Comparison of ENCODE assay signal across 21 mouse cellular contexts in genomic region chr12:34394342-34394741, GRCm38 (mm10).
DNase-seq lines count a peak whose midpoint lies in the region; ATAC-seq lines count a peak whose summit lies in the region.
"Had no signal": no experiment of that assay in that cellular context is flagged by ENCODE, and none has a peak within 500 bp of the region (broad histone marks: within the 10 kb centered on the region; RNA-seq: fewer than 3 reads in every experiment).

No protein-coding gene starts in this region.

- no peak overlapping the region for H3K4me3 ChIP-seq in heart, embryonic 12.5 days
- no peak overlapping the region for H3K4me3 ChIP-seq in midbrain, embryonic 15.5 days
- H3K4me3 ChIP-seq in midbrain, embryonic 10.5 days: no peak overlapping the region
- H3K4me3 ChIP-seq: embryonic facial prominence, embryonic 13.5 days; forebrain, embryonic 12.5 days; heart, adult 2 months; heart, embryonic 15.5 days; hindbrain, embryonic 10.5 days; intestine, embryonic 15.5 days had no signal

- H3K27me3 ChIP-seq in heart, embryonic 12.5 days (replicated peaks): 0 out of 2 replicates have a peak, but pooled peaks cover 2% of the 10 kb centered on the region
- H3K27me3 ChIP-seq in midbrain, embryonic 15.5 days (replicated peaks): no peaks in the 10 kb centered on the region
- H3K27me3 ChIP-seq in midbrain, embryonic 10.5 days (ENCODE audit: low read depth, poor library complexity, severe bottlenecking): no peaks in the 10 kb centered on the region
- H3K27me3 ChIP-seq: embryonic facial prominence, embryonic 13.5 days; forebrain, embryonic 12.5 days; heart, embryonic 15.5 days; intestine, embryonic 15.5 days had no signal

- no peak overlapping the region for H3K9ac ChIP-seq in heart, embryonic 12.5 days
- H3K9ac ChIP-seq in midbrain, embryonic 15.5 days: no peak overlapping the region
- H3K9ac ChIP-seq: embryonic facial prominence, embryonic 13.5 days; forebrain, embryonic 12.5 days; heart, embryonic 15.5 days; hindbrain, embryonic 14.5 days; intestine, embryonic 15.5 days had no signal

- ATAC-seq in heart, embryonic 12.5 days (ENCODE audit: insufficient number of reproducible peaks, low FRiP score): no peak
- ATAC-seq in midbrain, embryonic 15.5 days (replicated peaks): peak; percentile 56; the same call in 1 of the 2 replicates
- ATAC-seq: forebrain, embryonic 16.5 days; intestine, embryonic 15.5 days had no signal

- peaks cover 27% of the 10 kb centered on the region for H3K36me3 ChIP-seq in heart, embryonic 12.5 days
- no peaks in the 10 kb centered on the region for H3K36me3 ChIP-seq in midbrain, embryonic 15.5 days (replicated peaks)
- peaks cover 6% of the 10 kb centered on the region; the same call in 1 of the 2 replicates for H3K36me3 ChIP-seq in midbrain, embryonic 10.5 days
- H3K36me3 ChIP-seq: embryonic facial prominence, embryonic 13.5 days; forebrain, embryonic 12.5 days; intestine, embryonic 15.5 days had no signal

- DNase-seq in heart, adult 9 months (ENCODE audit: low spot score in 2 of 2): peak; percentile 4 to 36
- peak; percentile 29 for DNase-seq in lung, postnatal 10 days
- DNase-seq in lung, adult 18-20 months: no peak
- no peak for DNase-seq in midbrain, embryonic 10.5 days (ENCODE audit: low spot score)
- no peak for DNase-seq in adrenal gland, adult (ENCODE audit: inconsistent age in 2 of 2, low spot score in 1 of 2)
- DNase-seq: adrenal gland, adult 8-10 months; adrenal gland, postnatal 36 days; cerebellum, adult 11 months; cerebellum, adult 8-10 months; cerebellum, postnatal 14 days; gastrocnemius, postnatal 10 days; heart, adult 2 months had no signal

- H3K4me2 ChIP-seq in heart, embryonic 12.5 days: no peak overlapping the region
- no peak overlapping the region for H3K4me2 ChIP-seq in midbrain, embryonic 15.5 days
- H3K4me2 ChIP-seq: embryonic facial prominence, embryonic 13.5 days; forebrain, embryonic 12.5 days; heart, embryonic 15.5 days; hindbrain, embryonic 14.5 days; intestine, embryonic 15.5 days had no signal

- H3K27ac ChIP-seq in heart, embryonic 12.5 days (ENCODE audit: poor library complexity, severe bottlenecking): no peak overlapping the region
- no peak overlapping the region for H3K27ac ChIP-seq in midbrain, embryonic 15.5 days
- H3K27ac ChIP-seq in midbrain, embryonic 10.5 days (replicated peaks): no peak overlapping the region
- H3K27ac ChIP-seq: embryonic facial prominence, embryonic 13.5 days; forebrain, embryonic 12.5 days; heart, adult 2 months; heart, embryonic 15.5 days; hindbrain, embryonic 10.5 days; hindbrain, embryonic 14.5 days; intestine, embryonic 15.5 days had no signal

- WGBS in heart, embryonic 12.5 days: 54% methylated on average over 3 of the region's 3 CpGs
- 73% methylated on average over 3 of the region's 3 CpGs for WGBS in midbrain, embryonic 15.5 days
- 75% methylated on average over 3 of the region's 3 CpGs for WGBS in midbrain, embryonic 10.5 days

- no peaks in the 10 kb centered on the region for H3K4me1 ChIP-seq in heart, embryonic 12.5 days (replicated peaks)
- no peaks in the 10 kb centered on the region for H3K4me1 ChIP-seq in midbrain, embryonic 15.5 days
- H3K4me1 ChIP-seq in midbrain, embryonic 10.5 days: no peaks in the 10 kb centered on the region
- H3K4me1 ChIP-seq: forebrain, embryonic 12.5 days; heart, embryonic 15.5 days; hindbrain, embryonic 10.5 days; intestine, embryonic 15.5 days had no signal

- H3K9me3 ChIP-seq in heart, embryonic 12.5 days (replicated peaks): no peaks in the 10 kb centered on the region
- H3K9me3 ChIP-seq in midbrain, embryonic 15.5 days: no peaks in the 10 kb centered on the region
- no peaks in the 10 kb centered on the region for H3K9me3 ChIP-seq in midbrain, embryonic 10.5 days (replicated peaks)
- H3K9me3 ChIP-seq: embryonic facial prominence, embryonic 13.5 days; forebrain, embryonic 12.5 days; heart, embryonic 15.5 days; hindbrain, embryonic 10.5 days; intestine, embryonic 15.5 days had no signal

Comparison
In these comparisons a context has a peak if more than half of its experiments do, and no peak if none do; other contexts are left out.
1. DNase-seq: peak in heart, adult 9 months (2 of 2) and lung, postnatal 10 days (single experiment); none in lung, adult 18-20 months (0 of 2), midbrain, embryonic 10.5 days (single experiment) and adrenal gland, adult (0 of 2).